Mouse (Mus musculus) heart, adult 2 months (tissue): ENCODE results near the gene Caskin1. TPM values are rescaled to one million over a fixed set of nuclear protein-coding genes. Genes with fewer than 3 reads are reported as not detected.

Experiments used
- DNase-seq, 2 experiments: peaks; one replicate each; pipeline ENCODE4 v3.0.0; 2021
- H3K27ac ChIP-seq: fragments of 200-600 bp; 2 replicates; pipeline ENCODE4 v1.8.1; 2022
- H3K27me3 ChIP-seq: fragments of 200-500 bp; 2 replicates; pipeline ENCODE4 v1.6.1; 2012; ENCODE audit warnings: mild to moderate bottlenecking, low read length, inconsistent platforms, mixed read lengths; ENCODE audit not compliant: control insufficient read depth, insufficient read depth
- H3K36me3 ChIP-seq: fragments of 200-500 bp; 2 replicates; pipeline ENCODE4 v1.6.1; 2012; ENCODE audit warnings: low read length, inconsistent platforms; ENCODE audit not compliant: control insufficient read depth, insufficient read depth
- H3K4me1 ChIP-seq: fragments of 200-500 bp; 2 replicates; pipeline ENCODE4 v1.6.1; 2011; ENCODE audit warnings: low read length; ENCODE audit not compliant: control insufficient read depth, insufficient read depth
- H3K4me3 ChIP-seq: fragments of 200-600 bp; 2 replicates; pipeline ENCODE4 v1.8.1; 2022
- H3K79me2 ChIP-seq: fragments of 200-500 bp; replicated peaks from 2 replicates; pipeline ENCODE4 v1.6.1; 2012; ENCODE audit warnings: mild to moderate bottlenecking, inconsistent platforms, low read length, moderate library complexity, mixed read lengths; ENCODE audit not compliant: control insufficient read depth, insufficient read depth
- H3K9ac ChIP-seq: fragments of 200-500 bp; 2 replicates; pipeline ENCODE4 v1.6.1; 2012; ENCODE audit warnings: low read depth, mild to moderate bottlenecking, control low read depth, inconsistent platforms, low read length, mixed read lengths
- CTCF ChIP-seq: fragments of 200-600 bp; IDR thresholded peaks from 2 replicates; pipeline ENCODE4 v1.8.1; 2022; ENCODE audit warnings: antibody characterized with exemption, mild to moderate bottlenecking, moderate library complexity
- EP300 ChIP-seq: fragments of 200-500 bp; IDR thresholded peaks from 2 replicates; pipeline ENCODE4 v1.6.1; 2011; ENCODE audit warnings: low read depth, low read length, control low read depth; ENCODE audit not compliant: insufficient read depth
- POLR2A ChIP-seq: fragments of 200-500 bp; IDR thresholded peaks from 2 replicates; pipeline ENCODE4 v1.6.1; 2011; ENCODE audit warnings: mild to moderate bottlenecking, low read depth, low read length, control low read depth; ENCODE audit not compliant: insufficient read depth
- WGBS: fragments of 180-500 bp; shearing (Covaris S2); methylation state at CpG from one replicate; pipeline ENCODE4 v1.1.7; 2018; 5-methylcytosine and 5-hydroxymethylcytosine counted together
- intact Hi-C: fragments of 180-260 bp; cut with DNase I; formaldehyde crosslinking; loops from one replicate; pipeline ENCODE4 v1.15.1; 2025
- polyA plus RNA-seq: library from polyadenylated mRNA; depleted of rRNA; stranded (reverse); fragments of >200 nt; gene quantifications from 2 replicates; pipeline ENCODE4 v1.2.3, GENCODE M21; 2012
- total RNA-seq, 2 experiments: library from RNA; stranded (reverse); gene quantifications; 2 replicates each; pipeline ENCODE4 v1.2.3; 2021

Caskin1 gene
- total and polyA plus RNA-seq, 3 experiments, result 0.16 to 0.55 (median 0.45) TPM

DNA sequence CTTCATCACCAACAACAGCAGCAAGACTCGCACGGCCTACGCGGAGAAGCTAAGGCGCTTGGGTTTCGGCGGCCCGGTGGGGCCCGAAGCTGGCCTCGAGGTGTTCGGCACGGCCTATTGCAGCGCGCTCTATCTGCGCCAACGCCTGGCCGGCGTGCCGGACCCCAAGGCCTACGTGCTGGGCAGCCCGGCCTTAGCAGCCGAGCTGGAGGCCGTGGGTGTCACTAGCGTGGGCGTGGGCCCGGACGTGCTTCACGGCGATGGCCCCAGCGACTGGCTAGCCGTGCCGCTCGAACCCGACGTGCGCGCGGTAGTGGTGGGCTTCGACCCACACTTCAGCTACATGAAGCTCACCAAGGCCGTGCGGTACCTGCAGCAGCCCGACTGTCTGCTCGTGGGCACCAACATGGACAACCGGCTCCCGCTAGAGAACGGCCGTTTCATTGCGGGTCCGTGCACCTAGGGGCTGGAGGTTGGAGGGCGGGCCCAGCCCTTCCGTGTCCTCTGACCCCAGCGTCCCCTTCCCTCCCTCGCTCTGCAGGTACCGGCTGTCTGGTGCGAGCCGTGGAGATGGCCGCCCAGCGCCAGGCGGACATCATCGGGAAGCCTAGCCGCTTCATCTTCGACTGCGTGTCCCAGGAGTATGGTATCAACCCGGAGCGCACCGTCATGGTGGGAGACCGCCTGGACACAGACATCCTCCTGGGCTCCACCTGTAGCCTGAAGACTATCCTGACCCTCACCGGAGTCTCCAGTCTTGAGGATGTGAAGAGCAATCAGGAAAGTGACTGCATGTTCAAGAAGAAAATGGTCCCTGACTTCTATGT lies 17.5 kb upstream of the Caskin1 start:
- intact Hi-C loops, result loop anchor here (1.0 kb wide), 1 partner anchor 7 kb away; no protein-coding TSS in a partner anchor
- no peaks in the 10 kb centered on the region for H3K27me3 ChIP-seq
- WGBS, result 1% methylated on average over 68 of the region's 68 CpGs
- H3K4me1 ChIP-seq, result peaks cover 11% of the 10 kb centered on the region
- DNase-seq, result no peak
- H3K9ac ChIP-seq, result peak overlapping the region; percentile 88
- H3K4me3 ChIP-seq, result peak overlapping the region; percentile 71
- TF ChIP-seq POLR2A (no peak), EP300 (no peak), CTCF (no peak)
- peaks cover 1% of the 10 kb centered on the region; the same call in 1 of the 2 replicates for H3K36me3 ChIP-seq
- H3K79me2 ChIP-seq, result peaks cover 2% of the 10 kb centered on the region
- H3K27ac ChIP-seq, result peak overlapping the region; percentile 97

GRCm38 (mm10) chr17:24472512-24472911 lies 15.9 kb upstream of the Caskin1 start:
- Histone ChIP-seq H3K4me1 (peaks cover 11% of the 10 kb centered on the region), H3K36me3 (peaks cover 1% of the 10 kb centered on the region; the same call in 1 of the 2 replicates), H3K27me3 (no peaks in the 10 kb centered on the region), H3K4me3 (no peak overlapping the region), H3K27ac (no peak overlapping the region), H3K9ac (no peak overlapping the region), H3K79me2 (peaks cover 2% of the 10 kb centered on the region)
- 44% methylated on average over 4 of the region's 4 CpGs for WGBS
- intact Hi-C loops, result no loop called here
- TF ChIP-seq POLR2A (no peak), CTCF (no peak), EP300 (no peak)
- DNase-seq, result peak; percentile 51 to 59

GRCm38 (mm10) chr17:24473612-24474275 lies 14.7 kb upstream of the Caskin1 start, which contains the start of gene Bricd5:
Gene Bricd5 (plus strand): TSS chr17:24473884.
- H3K79me2 ChIP-seq, result peaks cover 2% of the 10 kb centered on the region
- 66% methylated on average over 6 of the region's 6 CpGs for WGBS
- no peaks in the 10 kb centered on the region for H3K27me3 ChIP-seq
- H3K9ac ChIP-seq, result no peak within 1 kb of the TSS
- H3K4me3 ChIP-seq, result no peak within 1 kb of the TSS
- DNase-seq, result no peak
- TF ChIP-seq POLR2A (no peak), EP300 (no peak)
- peaks cover 15% of the 10 kb centered on the region for H3K4me1 ChIP-seq
- H3K36me3 ChIP-seq, result peaks cover 1% of the 10 kb centered on the region; the same call in 1 of the 2 replicates
- no peak within 1 kb of the TSS for H3K27ac ChIP-seq
- intact Hi-C loops, result no loop called here

DNA sequence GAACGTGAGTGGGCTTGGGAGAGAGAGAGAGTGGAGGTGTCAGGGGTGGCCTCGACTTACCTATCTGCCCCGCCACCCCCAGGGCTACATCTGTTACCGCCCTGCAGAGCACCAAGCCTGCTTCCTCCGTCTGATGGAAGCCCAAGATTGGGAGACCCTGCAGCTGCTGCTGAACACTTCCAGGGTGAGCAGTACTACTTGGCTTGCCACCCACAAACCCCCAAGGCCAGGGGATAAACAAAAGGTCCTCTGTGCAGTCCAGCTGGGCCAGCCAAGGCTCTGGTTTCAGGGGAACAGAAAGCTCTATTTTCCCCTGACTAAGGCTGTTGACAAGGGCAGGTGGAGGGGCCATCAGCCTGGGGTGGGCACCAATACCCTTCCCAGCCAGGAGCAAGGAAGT lies 13.8 kb upstream of the Caskin1 start:
- peaks cover 1% of the 10 kb centered on the region; the same call in 1 of the 2 replicates for H3K36me3 ChIP-seq
- no peaks in the 10 kb centered on the region for H3K27me3 ChIP-seq
- no peak overlapping the region for H3K9ac ChIP-seq
- H3K27ac ChIP-seq, result no peak overlapping the region
- no peak for TF ChIP-seq EP300
- TF ChIP-seq POLR2A, result no peak
- TF ChIP-seq CTCF, result no peak
- peaks cover 2% of the 10 kb centered on the region for H3K79me2 ChIP-seq
- no peak for DNase-seq
- intact Hi-C loops, result no loop called here
- peaks cover 15% of the 10 kb centered on the region for H3K4me1 ChIP-seq
- WGBS, result 85% methylated on average over 5 of the region's 5 CpGs
- no peak overlapping the region for H3K4me3 ChIP-seq

DNA sequence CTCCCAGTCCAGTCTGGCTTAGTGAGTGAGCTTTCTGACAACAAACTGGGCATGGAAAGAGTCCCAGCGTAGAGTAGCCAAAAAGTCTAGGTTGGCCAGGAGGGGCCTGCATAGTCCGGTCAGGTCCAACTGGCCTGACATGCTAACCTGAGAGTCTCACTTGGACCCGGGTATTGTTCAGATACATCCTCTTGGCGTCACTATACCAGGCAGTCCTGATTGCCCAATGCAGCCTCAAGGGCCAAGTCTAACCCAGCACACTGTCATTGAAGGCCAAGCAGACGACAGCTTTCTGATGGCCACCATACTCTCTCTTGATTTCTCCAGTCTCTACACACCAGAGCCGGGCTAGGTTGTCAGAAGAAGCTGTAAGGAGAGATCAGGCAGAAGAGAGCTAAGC lies 12.8 kb upstream of the Caskin1 start:
- Histone ChIP-seq H3K4me1 (peaks cover 15% of the 10 kb centered on the region), H3K9ac (no peak overlapping the region), H3K27ac (no peak overlapping the region), H3K36me3 (peaks cover 1% of the 10 kb centered on the region; the same call in 1 of the 2 replicates), H3K4me3 (no peak overlapping the region), H3K79me2 (peaks cover 2% of the 10 kb centered on the region), H3K27me3 (no peaks in the 10 kb centered on the region)
- WGBS, result 87% methylated on average over 6 of the region's 6 CpGs
- TF ChIP-seq EP300, result no peak
- TF ChIP-seq POLR2A, result no peak
- no peak for TF ChIP-seq CTCF
- no peak for DNase-seq
- intact Hi-C loops, result loop anchor here (5.0 kb wide), 3 partner anchors 37 to 192 kb away; partner anchors contain the start of genes Traf7 and Zfp598
